Mouse (Mus musculus): Measurements from ENCODE around the gene Pdk2. TPM values are rescaled to one million over a fixed set of nuclear protein-coding genes. Genes with fewer than 3 reads are reported as not detected.

Gene Pdk2
- 49.4 and 56.2 TPM in 2 replicates for polyA plus RNA-seq (2015; fragmentation: Nextera tagmentation; extraction: Ambion mirVana)

GRCm38 (mm10) chr11:95041139-95041609 is at the start of gene Pdk2:
TSS of gene Pdk2 (minus strand) at chr11:95041354.
- peak within 1 kb of the TSS; percentile 86 for H3K27ac ChIP-seq
- peak; percentile 96 for ATAC-seq (replicated peaks; ENCODE audit: low FRiP score)

GRCm38 (mm10) chr11:95088857-95089779 is 48.0 kb upstream of the Pdk2 start:
- Histone ChIP-seq H3K27me3 (no peaks in the 10 kb centered on the region), H3K4me3 (replicated peaks) (no peak overlapping the region), H3K27ac (peak overlapping the region; percentile 61), H3K9me3 (replicated peaks) (no peaks in the 10 kb centered on the region), H3K4me1 (peaks cover 48% of the 10 kb centered on the region), H3K4me2 (no peak overlapping the region), H3K9ac (no peak overlapping the region), H3K36me3 (no peaks in the 10 kb centered on the region)
- 52% methylated on average over 16 of the region's 16 CpGs for WGBS
- ATAC-seq (replicated peaks; ENCODE audit: low FRiP score), result no peak

More at GRCm38 (mm10) chr11:95041139-95041609, at the start of gene Pdk2:
- WGBS, result under 1% methylated on average over 41 of the region's 41 CpGs
- Histone ChIP-seq H3K4me3 (replicated peaks) (peak within 1 kb of the TSS; percentile 90), H3K27me3 (no peaks in the 10 kb centered on the region), H3K4me1 (peaks cover 37% of the 10 kb centered on the region), H3K36me3 (peaks cover 39% of the 10 kb centered on the region; the same call in 1 of the 2 replicates), H3K9me3 (replicated peaks) (no peaks in the 10 kb centered on the region), H3K4me2 (peak within 1 kb of the TSS; percentile 92), H3K9ac (peak within 1 kb of the TSS; percentile 79)

GRCm38 (mm10) chr11:95088286-95088685 is 47.1 kb upstream of the Pdk2 start:
- Histone ChIP-seq H3K27me3 (no peaks in the 10 kb centered on the region), H3K9ac (no peak overlapping the region), H3K36me3 (no peaks in the 10 kb centered on the region), H3K9me3 (replicated peaks) (no peaks in the 10 kb centered on the region), H3K4me3 (replicated peaks) (no peak overlapping the region), H3K27ac (peak overlapping the region; percentile 61; the same call in 1 of the 2 replicates), H3K4me2 (no peak overlapping the region), H3K4me1 (peaks cover 48% of the 10 kb centered on the region)
- ATAC-seq (replicated peaks; ENCODE audit: low FRiP score), result no peak
- WGBS, result 64% methylated on average over 7 of the region's 7 CpGs

- Histone ChIP-seq H3K36me3 (no peaks in the 10 kb centered on the region), H3K4me3 (replicated peaks) (no peak overlapping the region), H3K9ac (no peak overlapping the region), H3K4me2 (no peak overlapping the region), H3K27me3 (no peaks in the 10 kb centered on the region), H3K4me1 (peaks cover 53% of the 10 kb centered on the region), H3K9me3 (replicated peaks) (no peaks in the 10 kb centered on the region), H3K27ac (peak overlapping the region; percentile 46)
- WGBS, result 68% methylated on average over 17 of the region's 17 CpGs
- ATAC-seq (replicated peaks; ENCODE audit: low FRiP score), result no peak
These were observed 46.4 kb upstream of the Pdk2 start for GRCm38 (mm10) chr11:95087301-95088228.

GRCm38 (mm10) chr11:95086229-95086628 is 45.1 kb upstream of the Pdk2 start:
- Histone ChIP-seq H3K27ac (peak overlapping the region; percentile 81), H3K9me3 (replicated peaks) (no peaks in the 10 kb centered on the region), H3K36me3 (no peaks in the 10 kb centered on the region), H3K9ac (no peak overlapping the region), H3K4me1 (peaks cover 62% of the 10 kb centered on the region), H3K4me3 (replicated peaks) (no peak overlapping the region), H3K27me3 (no peaks in the 10 kb centered on the region), H3K4me2 (no peak overlapping the region)
- WGBS, result 43% methylated on average over 5 of the region's 5 CpGs
- ATAC-seq (replicated peaks; ENCODE audit: low FRiP score), result peak; percentile 26

GRCm38 (mm10) chr11:95085710-95086109 is 44.6 kb upstream of the Pdk2 start:
- Histone ChIP-seq H3K27me3 (no peaks in the 10 kb centered on the region), H3K9me3 (replicated peaks) (no peaks in the 10 kb centered on the region), H3K4me1 (peaks cover 67% of the 10 kb centered on the region), H3K27ac (peak overlapping the region; percentile 81), H3K36me3 (no peaks in the 10 kb centered on the region), H3K9ac (no peak overlapping the region), H3K4me3 (replicated peaks) (no peak overlapping the region), H3K4me2 (peak overlapping the region; percentile 24; the same call in 1 of the 2 replicates)
- 7% methylated on average over 5 of the region's 5 CpGs for WGBS
- ATAC-seq (replicated peaks; ENCODE audit: low FRiP score), result peak; percentile 59

GRCm38 (mm10) chr11:95084811-95085382 is 43.7 kb upstream of the Pdk2 start:
- peaks cover 75% of the 10 kb centered on the region for H3K4me1 ChIP-seq
- H3K27ac ChIP-seq, result peak overlapping the region; percentile 81
- H3K27me3 ChIP-seq, result no peaks in the 10 kb centered on the region
- no peak for ATAC-seq (replicated peaks; ENCODE audit: low FRiP score)
- H3K9me3 ChIP-seq (replicated peaks), result no peaks in the 10 kb centered on the region
- no peak overlapping the region for H3K9ac ChIP-seq
- 46% methylated on average over 5 of the region's 5 CpGs for WGBS
- no peak overlapping the region for H3K4me2 ChIP-seq
- H3K4me3 ChIP-seq (replicated peaks), result no peak overlapping the region
- H3K36me3 ChIP-seq, result no peaks in the 10 kb centered on the region

GRCm38 (mm10) chr11:95084175-95084574 is 43.0 kb upstream of the Pdk2 start:
- peaks cover 78% of the 10 kb centered on the region for H3K4me1 ChIP-seq
- 43% methylated on average over 4 of the region's 4 CpGs for WGBS
- no peaks in the 10 kb centered on the region for H3K36me3 ChIP-seq
- H3K27ac ChIP-seq, result 0 out of 2 replicates have a peak overlapping the region, but pooled peaks have one; percentile 41
- no peak for ATAC-seq (replicated peaks; ENCODE audit: low FRiP score)
- H3K4me2 ChIP-seq, result no peak overlapping the region
- H3K4me3 ChIP-seq (replicated peaks), result no peak overlapping the region
- H3K27me3 ChIP-seq, result no peaks in the 10 kb centered on the region
- H3K9ac ChIP-seq, result no peak overlapping the region
- H3K9me3 ChIP-seq (replicated peaks), result no peaks in the 10 kb centered on the region

GRCm38 (mm10) chr11:95082896-95083295 is 41.7 kb upstream of the Pdk2 start:
- Histone ChIP-seq H3K4me1 (peaks cover 79% of the 10 kb centered on the region), H3K9ac (no peak overlapping the region), H3K36me3 (no peaks in the 10 kb centered on the region), H3K9me3 (replicated peaks) (no peaks in the 10 kb centered on the region), H3K27me3 (peaks cover 2% of the 10 kb centered on the region; the same call in 1 of the 2 replicates), H3K27ac (no peak overlapping the region), H3K4me3 (replicated peaks) (no peak overlapping the region), H3K4me2 (no peak overlapping the region)
- WGBS, result 84% methylated on average over 7 of the region's 7 CpGs
- no peak for ATAC-seq (replicated peaks; ENCODE audit: low FRiP score)

- no peaks in the 10 kb centered on the region for H3K36me3 ChIP-seq
- no peak overlapping the region for H3K9ac ChIP-seq
- H3K27me3 ChIP-seq, result peaks cover 21% of the 10 kb centered on the region
- WGBS, result 47% methylated on average over 6 of the region's 6 CpGs
- no peak for ATAC-seq (replicated peaks; ENCODE audit: low FRiP score)
- no peak overlapping the region for H3K4me3 ChIP-seq (replicated peaks)
- H3K27ac ChIP-seq, result peak overlapping the region; percentile 78
- H3K4me2 ChIP-seq, result no peak overlapping the region
- H3K9me3 ChIP-seq (replicated peaks), result no peaks in the 10 kb centered on the region
- H3K4me1 ChIP-seq, result peaks cover 79% of the 10 kb centered on the region
These were observed 39.6 kb upstream of the Pdk2 start for GRCm38 (mm10) chr11:95080783-95081182.

- no peak overlapping the region for H3K4me3 ChIP-seq (replicated peaks)
- 0 out of 2 replicates have a peak overlapping the region, but pooled peaks have one; percentile 98 for H3K4me2 ChIP-seq
- WGBS, result 68% methylated on average over 6 of the region's 6 CpGs
- peak overlapping the region; percentile 78; the same call in 1 of the 2 replicates for H3K27ac ChIP-seq
- no peak overlapping the region for H3K9ac ChIP-seq
- ATAC-seq (replicated peaks; ENCODE audit: low FRiP score), result no peak
- H3K9me3 ChIP-seq (replicated peaks), result no peaks in the 10 kb centered on the region
- H3K27me3 ChIP-seq, result peaks cover 27% of the 10 kb centered on the region
- H3K36me3 ChIP-seq, result no peaks in the 10 kb centered on the region
- H3K4me1 ChIP-seq, result peaks cover 82% of the 10 kb centered on the region
These were observed 38.2 kb upstream of the Pdk2 start for GRCm38 (mm10) chr11:95079256-95079875.

Data from kidney, embryonic 15.5 days (tissue).